Mouse (Mus musculus): ENCODE data around the gene Dad1. TPM values are rescaled to one million over a fixed set of nuclear protein-coding genes. Genes with fewer than 3 reads are reported as not detected.

The Dad1 gene
- polyA plus RNA-seq, 1 experiment: 625 TPM

DNA sequence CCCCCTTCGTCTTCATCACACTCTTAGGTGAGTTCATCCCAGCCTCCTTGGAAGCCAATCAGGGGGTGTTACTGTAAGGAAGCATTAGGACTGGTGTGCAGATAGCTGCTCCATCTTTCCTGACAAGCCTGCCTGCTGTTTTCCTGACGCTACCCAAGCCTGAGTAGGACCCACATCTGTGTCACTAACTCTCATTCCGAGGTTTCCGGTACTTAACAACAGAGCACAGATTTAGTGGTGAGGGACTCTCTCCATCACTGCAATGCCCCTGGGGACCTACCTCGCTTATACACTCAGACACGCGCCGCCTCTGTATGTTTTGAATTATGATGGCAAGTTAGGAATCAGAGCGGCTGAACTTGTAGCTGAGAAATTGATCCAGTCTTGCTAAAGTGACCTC is 35.2 kb downstream of the Dad1 start:
- Histone ChIP-seq H3K4me1 (ENCODE audit: control insufficient read depth, insufficient read depth, low read length) (peaks cover 7% of the 10 kb centered on the region), H3K27ac (ENCODE audit: control insufficient read depth, insufficient read depth, low read depth, low read length) (no peak overlapping the region), H3K4me3 (ENCODE audit: control insufficient read depth, low read depth, low read length) (no peak overlapping the region), H3K36me3 (ENCODE audit: control insufficient read depth, insufficient read depth, low read length) (no peaks in the 10 kb centered on the region), H3K27me3 (ENCODE audit: control insufficient read depth, insufficient read depth, low read length) (no peaks in the 10 kb centered on the region)
- TF ChIP-seq CTCF (IDR thresholded peaks at IDR 0.05; ENCODE audit: control insufficient read depth, insufficient read depth, insufficient replicate concordance, low read depth, low read length) (no peak), POLR2A (IDR thresholded peaks at IDR 0.05; ENCODE audit: control insufficient read depth, low read depth, low read length) (no peak)

GRCm38 (mm10) chr14:54218233-54218632 is 35.7 kb downstream of the Dad1 start:
- Histone ChIP-seq H3K4me3 (ENCODE audit: control insufficient read depth, low read depth, low read length) (no peak overlapping the region), H3K36me3 (ENCODE audit: control insufficient read depth, insufficient read depth, low read length) (no peaks in the 10 kb centered on the region), H3K27me3 (ENCODE audit: control insufficient read depth, insufficient read depth, low read length) (no peaks in the 10 kb centered on the region), H3K27ac (ENCODE audit: control insufficient read depth, insufficient read depth, low read depth, low read length) (no peak overlapping the region), H3K4me1 (ENCODE audit: control insufficient read depth, insufficient read depth, low read length) (peaks cover 3% of the 10 kb centered on the region)
- TF ChIP-seq POLR2A (IDR thresholded peaks at IDR 0.05; ENCODE audit: control insufficient read depth, low read depth, low read length): no peak
- TF ChIP-seq CTCF (IDR thresholded peaks at IDR 0.05; ENCODE audit: control insufficient read depth, insufficient read depth, insufficient replicate concordance, low read depth, low read length): no peak

GRCm38 (mm10) chr14:54216126-54216525 is 37.8 kb downstream of the Dad1 start:
- TF ChIP-seq POLR2A (IDR thresholded peaks at IDR 0.05; ENCODE audit: control insufficient read depth, low read depth, low read length) (no peak), CTCF (IDR thresholded peaks at IDR 0.05; ENCODE audit: control insufficient read depth, insufficient read depth, insufficient replicate concordance, low read depth, low read length) (no peak)
- Histone ChIP-seq H3K4me1 (ENCODE audit: control insufficient read depth, insufficient read depth, low read length) (peaks cover 2% of the 10 kb centered on the region), H3K27ac (ENCODE audit: control insufficient read depth, insufficient read depth, low read depth, low read length) (no peak overlapping the region), H3K36me3 (ENCODE audit: control insufficient read depth, insufficient read depth, low read length) (no peaks in the 10 kb centered on the region), H3K4me3 (ENCODE audit: control insufficient read depth, low read depth, low read length) (no peak overlapping the region), H3K27me3 (ENCODE audit: control insufficient read depth, insufficient read depth, low read length) (no peaks in the 10 kb centered on the region)

DNA sequence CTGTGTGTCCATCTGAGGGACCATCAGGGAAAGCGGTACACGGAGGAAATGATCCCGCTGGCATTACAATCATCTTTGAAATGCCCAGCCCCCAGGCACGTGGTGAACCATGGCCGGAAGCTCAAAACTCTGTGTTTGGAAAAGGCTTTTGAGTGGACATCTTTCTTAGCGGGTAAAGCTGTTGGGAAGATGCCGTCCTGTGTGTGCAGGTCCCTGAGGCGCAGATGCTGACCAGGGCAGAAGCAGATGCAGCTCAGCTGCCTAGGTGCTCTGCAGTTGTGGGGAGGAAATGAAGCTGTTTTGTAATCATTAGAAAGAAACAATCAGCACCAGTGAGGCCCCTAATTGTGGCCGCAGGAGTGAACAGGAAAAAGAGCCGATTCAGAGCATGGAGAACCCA is 39.0 kb downstream of the Dad1 start:
- Histone ChIP-seq H3K27me3 (ENCODE audit: control insufficient read depth, insufficient read depth, low read length) (no peaks in the 10 kb centered on the region), H3K4me1 (ENCODE audit: control insufficient read depth, insufficient read depth, low read length) (peaks cover 2% of the 10 kb centered on the region), H3K4me3 (ENCODE audit: control insufficient read depth, low read depth, low read length) (no peak overlapping the region), H3K36me3 (ENCODE audit: control insufficient read depth, insufficient read depth, low read length) (no peaks in the 10 kb centered on the region), H3K27ac (ENCODE audit: control insufficient read depth, insufficient read depth, low read depth, low read length) (0 out of 2 replicates have a peak overlapping the region, but pooled peaks have one; percentile 1)
- TF ChIP-seq POLR2A (IDR thresholded peaks at IDR 0.05; ENCODE audit: control insufficient read depth, low read depth, low read length) (no peak), CTCF (IDR thresholded peaks at IDR 0.05; ENCODE audit: control insufficient read depth, insufficient read depth, insufficient replicate concordance, low read depth, low read length) (no peak)

GRCm38 (mm10) chr14:54214477-54214876 is 39.4 kb downstream of the Dad1 start:
- Histone ChIP-seq H3K36me3 (ENCODE audit: control insufficient read depth, insufficient read depth, low read length) (no peaks in the 10 kb centered on the region), H3K27ac (ENCODE audit: control insufficient read depth, insufficient read depth, low read depth, low read length) (no peak overlapping the region), H3K4me3 (ENCODE audit: control insufficient read depth, low read depth, low read length) (no peak overlapping the region), H3K27me3 (ENCODE audit: control insufficient read depth, insufficient read depth, low read length) (no peaks in the 10 kb centered on the region), H3K4me1 (ENCODE audit: control insufficient read depth, insufficient read depth, low read length) (peaks cover 2% of the 10 kb centered on the region)
- no peak for TF ChIP-seq POLR2A (IDR thresholded peaks at IDR 0.05; ENCODE audit: control insufficient read depth, low read depth, low read length)
- no peak for TF ChIP-seq CTCF (IDR thresholded peaks at IDR 0.05; ENCODE audit: control insufficient read depth, insufficient read depth, insufficient replicate concordance, low read depth, low read length)

GRCm38 (mm10) chr14:54213734-54214133 is 40.2 kb downstream of the Dad1 start:
- no peak overlapping the region for H3K4me3 ChIP-seq (ENCODE audit: control insufficient read depth, low read depth, low read length)
- TF ChIP-seq POLR2A (IDR thresholded peaks at IDR 0.05; ENCODE audit: control insufficient read depth, low read depth, low read length) (no peak), CTCF (IDR thresholded peaks at IDR 0.05; ENCODE audit: control insufficient read depth, insufficient read depth, insufficient replicate concordance, low read depth, low read length) (no peak)
- peaks cover 2% of the 10 kb centered on the region for H3K4me1 ChIP-seq (ENCODE audit: control insufficient read depth, insufficient read depth, low read length)
- H3K27ac ChIP-seq (ENCODE audit: control insufficient read depth, insufficient read depth, low read depth, low read length): no peak overlapping the region
- H3K27me3 ChIP-seq (ENCODE audit: control insufficient read depth, insufficient read depth, low read length): no peaks in the 10 kb centered on the region
- H3K36me3 ChIP-seq (ENCODE audit: control insufficient read depth, insufficient read depth, low read length): no peaks in the 10 kb centered on the region

GRCm38 (mm10) chr14:54211755-54212154 is 42.1 kb downstream of the Dad1 start:
- Histone ChIP-seq H3K4me1 (ENCODE audit: control insufficient read depth, insufficient read depth, low read length) (peaks cover 2% of the 10 kb centered on the region), H3K27ac (ENCODE audit: control insufficient read depth, insufficient read depth, low read depth, low read length) (no peak overlapping the region), H3K27me3 (ENCODE audit: control insufficient read depth, insufficient read depth, low read length) (no peaks in the 10 kb centered on the region), H3K36me3 (ENCODE audit: control insufficient read depth, insufficient read depth, low read length) (no peaks in the 10 kb centered on the region), H3K4me3 (ENCODE audit: control insufficient read depth, low read depth, low read length) (no peak overlapping the region)
- TF ChIP-seq CTCF (IDR thresholded peaks at IDR 0.05; ENCODE audit: control insufficient read depth, insufficient read depth, insufficient replicate concordance, low read depth, low read length) (no peak), POLR2A (IDR thresholded peaks at IDR 0.05; ENCODE audit: control insufficient read depth, low read depth, low read length) (no peak)

GRCm38 (mm10) chr14:54211199-54211598 is 42.7 kb downstream of the Dad1 start:
- Histone ChIP-seq H3K27ac (ENCODE audit: control insufficient read depth, insufficient read depth, low read depth, low read length) (no peak overlapping the region), H3K36me3 (ENCODE audit: control insufficient read depth, insufficient read depth, low read length) (no peaks in the 10 kb centered on the region), H3K27me3 (ENCODE audit: control insufficient read depth, insufficient read depth, low read length) (no peaks in the 10 kb centered on the region), H3K4me1 (ENCODE audit: control insufficient read depth, insufficient read depth, low read length) (peaks cover 2% of the 10 kb centered on the region), H3K4me3 (ENCODE audit: control insufficient read depth, low read depth, low read length) (no peak overlapping the region)
- TF ChIP-seq CTCF (IDR thresholded peaks at IDR 0.05; ENCODE audit: control insufficient read depth, insufficient read depth, insufficient replicate concordance, low read depth, low read length) (no peak), POLR2A (IDR thresholded peaks at IDR 0.05; ENCODE audit: control insufficient read depth, low read depth, low read length) (no peak)
